Mouse (Mus musculus): ENCODE data around the gene Hdc.

The Hdc gene

GRCm38 (mm10) chr2:126600533-126600932, 18.6 kb downstream of the Hdc start:
- no peak for DNase-seq (ENCODE audit: low read depth, low spot score)

GRCm38 (mm10) chr2:126599005-126599404, 20.1 kb downstream of the Hdc start:
- DNase-seq (ENCODE audit: low read depth, low spot score) = peak; percentile 70

GRCm38 (mm10) chr2:126598359-126598758, 20.7 kb downstream of the Hdc start:
- peak; percentile 20 for DNase-seq (ENCODE audit: low read depth, low spot score)

GRCm38 (mm10) chr2:126597279-126598241, 21.5 kb downstream of the Hdc start:
- peak; percentile 71 for DNase-seq (ENCODE audit: low read depth, low spot score)

- no peak for DNase-seq (ENCODE audit: low read depth, low spot score)
These were observed 22.6 kb downstream of the Hdc start for GRCm38 (mm10) chr2:126596347-126597072.

- peak; percentile 92 for DNase-seq (ENCODE audit: low read depth, low spot score)
These were observed 25.1 kb downstream of the Hdc start for GRCm38 (mm10) chr2:126593831-126594610.

GRCm38 (mm10) chr2:126591304-126591703, 27.8 kb downstream of the Hdc start:
- DNase-seq (ENCODE audit: low read depth, low spot score) = no peak

GRCm38 (mm10) chr2:126587468-126587867, 31.6 kb downstream of the Hdc start:
- DNase-seq (ENCODE audit: low read depth, low spot score) = no peak

GRCm38 (mm10) chr2:126584621-126585369, 34.3 kb downstream of the Hdc start:
- DNase-seq (ENCODE audit: low read depth, low spot score) = no peak

GRCm38 (mm10) chr2:126583960-126584359, 35.1 kb downstream of the Hdc start:
- no peak for DNase-seq (ENCODE audit: low read depth, low spot score)

- no peak for DNase-seq (ENCODE audit: low read depth, low spot score)
These were observed 39.8 kb downstream of the Hdc start for GRCm38 (mm10) chr2:126579282-126579681.

- no peak for DNase-seq (ENCODE audit: low read depth, low spot score)
These were observed 41.7 kb downstream of the Hdc start for GRCm38 (mm10) chr2:126577362-126577761.

GRCm38 (mm10) chr2:126575391-126576176, 43.5 kb downstream of the Hdc start:
- no peak for DNase-seq (ENCODE audit: low read depth, low spot score)

GRCm38 (mm10) chr2:126572747-126573146, 46.4 kb downstream of the Hdc start:
- DNase-seq (ENCODE audit: low read depth, low spot score) = no peak

- DNase-seq (ENCODE audit: low read depth, low spot score) = no peak
These were observed 46.9 kb downstream of the Hdc start for GRCm38 (mm10) chr2:126572163-126572562.

GRCm38 (mm10) chr2:126563411-126564105, 55.5 kb downstream of the Hdc start:
- DNase-seq (ENCODE audit: low read depth, low spot score) = no peak

- no peak for DNase-seq (ENCODE audit: low read depth, low spot score)
These were observed 59.0 kb downstream of the Hdc start for GRCm38 (mm10) chr2:126560094-126560493.

GRCm38 (mm10) chr2:126555533-126555932, 63.6 kb downstream of the Hdc start:
- no peak for DNase-seq (ENCODE audit: low read depth, low spot score)

GRCm38 (mm10) chr2:126553291-126553639, 65.8 kb downstream of the Hdc start:
- DNase-seq (ENCODE audit: low read depth, low spot score) = no peak

Measured in CD4-positive, CD25-positive, alpha-beta regulatory T cell, adult 2 months (primary cell).